Mouse (Mus musculus): ENCODE data around the gene Lpar6.

Lpar6 gene

GRCm38 (mm10) chr14:73257348-73257747, 19.7 kb downstream of the Lpar6 start:
- DNase-seq: no peak

GRCm38 (mm10) chr14:73258181-73258580, 20.5 kb downstream of the Lpar6 start:
- no peak for DNase-seq

GRCm38 (mm10) chr14:73262210-73262609, 24.5 kb downstream of the Lpar6 start:
- no peak for DNase-seq

GRCm38 (mm10) chr14:73266166-73266565, 28.5 kb downstream of the Lpar6 start:
- DNase-seq: peak in 1 of 2 experiments; percentile 29

GRCm38 (mm10) chr14:73271807-73272206, 34.1 kb downstream of the Lpar6 start:
- no peak for DNase-seq

GRCm38 (mm10) chr14:73279096-73279495, 41.4 kb downstream of the Lpar6 start:
- DNase-seq: no peak

- DNase-seq: no peak
Measured at GRCm38 (mm10) chr14:73280996-73281395, 43.3 kb downstream of the Lpar6 start.

GRCm38 (mm10) chr14:73289915-73290314, 52.2 kb downstream of the Lpar6 start:
- no peak for DNase-seq

GRCm38 (mm10) chr14:73292434-73292833, 54.7 kb downstream of the Lpar6 start:
- no peak for DNase-seq

Measured in spleen, adult 18-20 months (tissue).